Mouse (Mus musculus) fibroblast of lung, adult 2 months (primary cell): ENCODE results near the gene Arhgdib.
"Not testable (repeated sequence)": the region's sequence is repeated elsewhere in the genome, so short reads cannot be mapped to it uniquely, and the experiment has no call there.

Experiments
- DNase-seq: peaks from one replicate; pipeline ENCODE4 v3.0.0-alpha.2; 2011; ENCODE audit warnings: low read depth

Gene Arhgdib

GRCm38 (mm10) chr6:136887854-136888253 lies 53.8 kb downstream of the Arhgdib start:
- DNase-seq = peak; percentile 85

DNA sequence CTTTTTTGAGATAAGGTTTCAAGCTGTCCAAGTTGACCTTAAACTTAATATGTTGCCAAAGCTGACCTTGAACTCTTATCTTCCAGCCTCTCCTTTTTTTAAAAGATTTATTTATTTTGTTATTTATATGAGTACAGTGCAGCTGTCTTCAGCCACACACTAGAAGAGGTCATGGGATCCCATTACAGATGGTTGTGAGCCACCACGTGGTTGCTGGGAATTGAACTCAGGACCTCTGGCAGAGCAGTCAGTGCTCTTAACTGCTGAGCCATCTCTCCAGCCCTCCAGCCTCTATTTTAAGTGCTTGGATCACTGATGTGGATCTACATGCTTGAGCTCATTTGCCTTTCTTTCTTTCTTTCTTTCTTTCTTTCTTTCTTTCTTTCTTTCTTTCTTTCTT lies 56.9 kb downstream of the Arhgdib start:
- not testable (repeated sequence) for DNase-seq

DNA sequence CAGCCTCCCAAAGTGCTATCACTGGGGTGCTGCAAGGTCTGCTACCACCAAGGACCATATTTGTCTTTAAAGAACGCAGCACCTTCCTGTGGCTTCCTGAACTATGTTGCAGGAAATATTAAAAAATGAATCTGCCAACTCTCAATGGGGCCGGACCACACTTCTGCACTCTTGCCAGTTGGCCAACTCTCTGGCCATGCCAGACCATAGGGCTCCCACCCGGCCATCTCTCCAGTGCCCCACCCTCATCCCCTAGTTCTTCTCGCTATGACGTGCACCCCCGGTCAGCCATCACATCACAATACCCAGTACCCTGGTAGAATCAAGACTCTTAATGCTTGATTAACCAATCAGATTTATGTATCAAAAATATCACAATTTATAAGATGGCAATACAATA lies 57.7 kb downstream of the Arhgdib start:
- no peak for DNase-seq

DNA sequence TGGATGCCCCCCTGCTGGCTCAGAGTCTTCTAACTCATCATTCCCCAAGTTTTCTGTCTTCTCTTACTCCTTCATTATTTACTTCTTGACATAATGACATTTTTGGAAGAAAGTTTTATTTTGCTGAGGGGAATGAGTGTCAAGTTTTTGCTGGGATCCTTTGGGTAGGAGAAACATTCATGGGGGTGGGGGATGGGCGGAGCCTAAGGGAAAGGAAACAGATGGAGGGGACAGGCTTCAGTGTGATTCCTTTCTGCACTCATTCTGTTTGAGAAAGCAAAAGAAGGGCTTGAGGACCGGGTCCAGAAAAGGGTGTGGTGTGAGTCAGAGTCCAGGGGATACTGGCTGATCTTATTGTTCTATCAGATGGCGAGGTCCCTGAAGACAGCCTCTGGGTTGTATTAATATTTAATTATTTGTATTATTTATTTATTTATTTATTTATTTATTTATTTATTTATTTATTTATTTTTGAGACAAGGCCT lies 58.2 kb downstream of the Arhgdib start:
- DNase-seq = no peak

DNA sequence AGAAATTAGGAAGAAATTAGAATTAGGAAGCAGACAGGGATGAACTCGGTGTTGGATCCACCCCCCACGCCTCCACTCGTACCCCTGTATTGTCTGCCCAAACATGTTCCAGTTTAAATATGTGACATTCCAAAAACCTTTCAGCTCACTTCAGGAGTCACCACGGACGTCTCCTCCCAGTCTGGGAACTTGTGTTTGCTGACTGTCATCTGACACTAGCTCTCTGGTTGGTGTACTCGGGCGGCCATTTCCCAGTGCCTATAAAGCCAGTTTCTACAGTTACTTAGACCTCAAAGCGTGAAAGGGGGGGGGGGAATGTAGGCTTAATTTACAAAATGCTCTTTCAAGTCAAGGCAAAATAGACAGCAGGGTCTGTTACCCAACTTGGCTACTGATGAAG lies 60.0 kb downstream of the Arhgdib start:
- no peak for DNase-seq

- DNase-seq = peak; percentile 91
Observed at GRCm38 (mm10) chr6:136875670-136876069, 66.0 kb downstream of the Arhgdib start, which contains the start of gene Mgp. Gene Mgp (minus strand): TSS chr6:136875823.

GRCm38 (mm10) chr6:136874599-136874998 lies 67.1 kb downstream of the Arhgdib start:
- DNase-seq = no peak
